Mouse (Mus musculus) bone marrow macrophage, adult 2 months (primary cell): ENCODE measurements around the gene Fbln2.
"Not testable (repeated sequence)": the region's sequence is repeated elsewhere in the genome, so short reads cannot be mapped to it uniquely, and the experiment has no call there.

Experiments
- CTCF ChIP-seq: IDR thresholded peaks from 2 replicates; pipeline ENCODE4 v1.5.1; 2012; ENCODE audit warnings: low read depth, mild to moderate bottlenecking, low read length, moderate library complexity
- POLR2A ChIP-seq: IDR thresholded peaks from 2 replicates; pipeline ENCODE4 v1.6.1; 2012; ENCODE audit warnings: mild to moderate bottlenecking, low read depth, low read length, borderline replicate concordance

GRCm38 (mm10) chr6:91212155-91212554 is at the start of gene Fbln2:
- TF ChIP-seq CTCF, POLR2A: not testable (repeated sequence)
